Mouse (Mus musculus): ENCODE data around the gene Prpf40a.

Gene Prpf40a

DNA sequence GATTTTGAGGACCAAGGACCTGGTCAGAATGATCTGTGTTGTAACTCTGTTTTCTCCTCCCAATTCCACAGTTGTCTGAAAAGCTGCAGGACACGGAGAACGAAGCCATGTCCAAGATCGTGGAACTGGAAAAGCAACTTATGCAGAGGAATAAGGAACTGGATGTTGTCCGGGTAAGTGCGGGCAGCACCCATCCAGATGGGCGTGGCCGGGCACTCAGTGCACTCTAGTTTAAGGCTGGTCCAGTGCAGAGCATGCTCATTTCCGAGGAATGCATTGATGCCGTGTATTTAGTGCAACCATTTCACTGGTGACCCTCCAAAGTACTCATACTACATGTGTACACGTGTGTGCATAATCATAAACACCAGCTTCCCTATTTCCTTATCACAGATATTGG is 85.7 kb downstream of the Prpf40a start:
- DNase-seq (ENCODE audit: low read depth): no peak

DNA sequence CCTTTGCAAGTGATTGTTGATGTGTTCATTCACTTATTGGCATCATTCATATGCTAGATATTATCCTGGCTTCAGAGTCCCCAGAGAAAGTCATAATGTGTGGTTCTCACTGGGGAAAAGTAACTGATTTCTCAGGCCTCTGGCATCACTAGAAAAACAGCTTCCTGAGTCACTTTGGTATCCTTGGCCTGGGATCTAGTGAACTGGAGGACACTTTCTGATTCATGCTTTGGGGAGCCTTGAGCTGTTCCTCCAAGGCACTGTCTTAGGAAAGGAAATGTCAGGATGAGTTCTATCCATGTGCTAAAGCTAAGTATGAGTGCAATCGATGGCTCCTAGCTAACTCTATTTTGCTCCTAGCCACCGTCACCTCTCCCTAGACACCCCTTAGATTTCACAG is 88.2 kb downstream of the Prpf40a start:
- no peak for DNase-seq (ENCODE audit: low read depth)

DNA sequence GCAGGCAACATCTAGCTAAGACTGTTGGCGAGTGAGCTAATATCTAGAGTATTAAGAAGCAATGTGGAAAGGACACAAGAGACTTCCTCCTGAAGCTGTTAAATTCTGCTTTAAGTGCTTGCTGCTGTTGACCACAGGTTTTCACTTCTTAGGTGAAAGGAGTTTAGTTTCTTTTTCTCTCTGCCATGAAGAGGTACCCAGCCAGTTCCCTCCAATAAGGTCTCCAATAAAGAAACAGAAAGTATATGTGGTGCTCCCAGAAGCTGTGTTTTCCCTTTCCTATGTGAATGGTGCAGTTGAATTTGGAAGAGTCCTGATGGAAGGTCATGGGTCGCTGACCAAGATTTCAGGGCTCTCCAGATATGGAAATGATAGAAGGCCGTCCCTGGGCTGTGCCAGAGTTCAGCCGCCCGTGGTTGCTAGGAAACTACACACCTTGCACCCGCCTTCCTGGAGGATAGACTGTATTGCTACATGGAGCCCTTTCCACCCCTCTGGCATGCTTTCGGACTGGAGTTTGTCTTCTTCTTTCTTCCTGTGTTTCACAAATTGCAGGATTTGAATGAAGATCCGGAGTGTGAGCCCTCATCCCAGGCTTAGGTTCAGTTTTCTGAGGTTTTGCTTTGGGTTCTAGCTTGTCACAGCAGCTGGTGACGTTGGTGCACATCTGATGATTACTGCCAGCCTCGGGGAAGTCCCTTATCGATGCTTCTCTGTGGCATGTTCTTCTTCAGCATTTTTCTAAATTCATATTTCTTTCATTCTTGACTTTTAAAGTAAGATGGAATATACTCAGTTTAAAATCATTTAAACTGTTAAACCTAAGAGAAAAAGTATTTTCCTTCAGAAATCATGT is 89.0 kb downstream of the Prpf40a start:
- no peak for DNase-seq (ENCODE audit: low read depth)

DNA sequence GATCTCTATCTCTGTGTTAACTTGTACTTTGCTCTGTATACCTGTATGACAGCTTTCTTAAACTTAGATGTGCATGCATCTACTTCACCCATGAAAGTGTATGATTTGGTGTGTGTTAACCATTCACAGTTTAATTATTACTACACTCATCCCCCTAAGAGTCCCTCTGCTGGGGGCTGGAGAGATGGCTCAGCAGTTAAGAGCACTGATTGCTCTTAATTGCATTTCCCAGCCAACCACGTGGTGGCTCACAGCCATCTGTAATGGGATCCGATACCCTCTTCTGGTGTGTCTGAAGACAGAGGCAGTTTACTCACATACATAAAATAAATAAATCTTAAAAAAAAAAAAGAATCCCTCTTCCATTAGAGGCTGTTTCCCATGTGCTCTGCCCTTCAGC is 91.0 kb downstream of the Prpf40a start:
- DNase-seq (ENCODE audit: low read depth): no peak

DNA sequence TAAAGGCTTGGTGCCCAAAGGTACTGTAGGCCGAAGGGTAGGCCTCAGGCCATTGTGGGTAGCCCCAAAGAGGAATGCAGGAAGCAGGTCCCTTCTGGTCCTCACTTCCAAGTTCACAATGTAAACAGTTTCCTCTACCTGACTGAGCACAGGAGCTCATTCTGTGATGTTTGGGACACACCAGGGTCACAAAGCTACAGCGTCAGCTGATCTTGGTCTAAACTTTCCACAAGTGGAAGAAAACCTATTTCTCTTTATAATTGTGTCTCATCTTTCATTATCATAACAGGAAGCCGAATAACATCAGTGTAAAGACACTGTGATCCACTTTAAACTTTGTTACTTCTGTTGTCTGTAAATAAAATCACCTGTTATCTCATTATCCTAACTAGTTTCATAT is 95.6 kb downstream of the Prpf40a start:
- DNase-seq (ENCODE audit: low read depth): no peak

DNA sequence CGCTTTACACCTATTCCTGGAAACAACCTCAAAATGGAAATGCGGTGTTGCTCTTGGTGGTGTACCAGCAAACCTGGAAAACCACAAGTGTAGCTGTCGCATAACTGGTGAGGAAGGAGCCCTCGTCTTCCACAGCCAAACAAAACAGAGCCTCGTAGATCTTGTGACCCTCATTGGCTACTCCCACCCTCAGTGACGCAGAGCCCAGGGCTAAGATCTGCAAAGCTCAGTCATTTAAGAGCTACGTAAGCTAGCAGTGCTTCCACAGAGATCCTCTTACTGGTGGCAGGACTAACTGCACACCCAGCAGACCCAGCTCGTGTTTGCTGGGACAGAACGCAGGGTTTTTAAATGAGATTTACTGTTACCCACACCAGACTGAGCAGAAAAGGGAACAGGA is 96.1 kb downstream of the Prpf40a start:
- DNase-seq (ENCODE audit: low read depth): no peak

DNA sequence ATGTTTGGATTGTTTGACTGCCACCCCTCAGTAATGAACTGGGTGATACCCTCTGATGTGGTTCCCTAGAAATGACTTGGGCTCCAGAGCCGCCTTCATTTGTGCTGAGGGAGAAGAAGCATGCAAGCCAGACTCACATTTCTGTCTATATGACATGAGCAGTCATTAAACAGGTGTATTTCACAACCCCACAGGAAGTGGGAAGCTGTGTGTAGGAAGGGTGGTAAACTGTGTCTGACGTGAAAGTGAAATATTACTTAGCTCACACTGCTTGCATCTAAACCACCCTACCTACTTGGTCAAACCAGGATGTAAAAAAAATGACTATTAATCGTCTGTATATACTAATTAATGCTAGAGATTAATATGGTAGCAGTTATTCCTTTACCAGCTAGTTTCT is 102.3 kb downstream of the Prpf40a start:
- DNase-seq (ENCODE audit: low read depth): no peak

DNA sequence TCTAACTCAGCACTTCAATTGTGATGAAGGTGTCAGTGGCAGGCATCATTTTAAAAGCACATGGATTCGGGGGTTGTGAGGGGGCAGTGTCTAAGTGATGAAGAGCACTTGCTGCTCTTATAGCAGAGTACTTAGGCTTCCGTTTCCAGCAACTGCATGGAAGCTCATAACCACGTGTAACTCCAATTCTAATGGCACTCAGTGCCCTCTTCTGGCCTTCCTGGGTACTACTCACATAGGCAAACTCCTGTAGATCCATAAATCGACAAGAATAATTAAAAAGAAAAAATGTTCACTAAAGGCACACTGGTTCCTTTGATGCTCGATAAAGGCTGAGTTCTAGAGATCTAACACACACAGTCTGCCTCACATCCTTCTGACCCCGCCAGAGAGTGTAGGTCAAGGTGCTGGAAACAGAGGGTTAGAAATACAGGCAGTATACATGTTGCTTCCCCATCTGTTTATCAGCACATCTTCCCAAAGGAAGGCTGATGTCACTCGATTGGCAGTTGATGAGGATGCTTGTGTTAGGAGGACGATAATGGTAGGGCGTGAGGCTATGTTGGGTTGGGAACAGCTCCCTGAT is 105.4 kb downstream of the Prpf40a start:
- DNase-seq (ENCODE audit: low read depth): peak; percentile 76

All from NIH3T3 (cell line).